Mouse (Mus musculus): ENCODE measurements at regions not wholly inside any gene's neighbourhood (a gene's known extent, or its start where the extent isn't known, plus 50 kb on each side); places are given as distances from the start of the nearest gene placed in this dataset.

GRCm38 (mm10) chr19:48090393-48090792 is 115.4 kb upstream of the Sorcs3 start:
- no peak overlapping the region for H3K27ac ChIP-seq (replicated peaks; ENCODE audit: insufficient read depth, low read depth, low read length)
- DNase-seq (ENCODE audit: extremely low read depth, low read depth, low spot score): no peak
- WGBS: 26% methylated on average over 3 of the region's 3 CpGs
- H3K9ac ChIP-seq (ENCODE audit: low read depth, low read length): no peak overlapping the region
- no peaks in the 10 kb centered on the region for H3K36me3 ChIP-seq (ENCODE audit: control insufficient read depth, insufficient read depth, low read length)
- H3K27me3 ChIP-seq (ENCODE audit: control insufficient read depth, insufficient read depth, low read length): no peaks in the 10 kb centered on the region
- H3K79me2 ChIP-seq (ENCODE audit: control insufficient read depth, insufficient read depth, low read length): no peaks in the 10 kb centered on the region
- no peaks in the 10 kb centered on the region for H3K4me1 ChIP-seq (ENCODE audit: control insufficient read depth, insufficient read depth, low read length)
- TF ChIP-seq POLR2A (IDR thresholded peaks at IDR 0.05; ENCODE audit: extremely low read depth, insufficient read depth, low read length): no peak
- peak; percentile 52 for TF ChIP-seq CTCF (IDR thresholded peaks at IDR 0.05; ENCODE audit: low read depth, low read length)
- H3K4me3 ChIP-seq (ENCODE audit: insufficient read depth, low read depth, low read length): no peak overlapping the region

- no peaks in the 10 kb centered on the region for H3K4me1 ChIP-seq (ENCODE audit: control insufficient read depth, insufficient read depth, low read length)
- no peak overlapping the region for H3K27ac ChIP-seq (replicated peaks; ENCODE audit: insufficient read depth, low read depth, low read length)
- H3K4me3 ChIP-seq (ENCODE audit: insufficient read depth, low read depth, low read length): no peak overlapping the region
- WGBS: 71% methylated on average over 5 of the region's 5 CpGs
- no peak for DNase-seq (ENCODE audit: extremely low read depth, low read depth, low spot score)
- no peaks in the 10 kb centered on the region for H3K79me2 ChIP-seq (ENCODE audit: control insufficient read depth, insufficient read depth, low read length)
- no peaks in the 10 kb centered on the region for H3K36me3 ChIP-seq (ENCODE audit: control insufficient read depth, insufficient read depth, low read length)
- TF ChIP-seq POLR2A (IDR thresholded peaks at IDR 0.05; ENCODE audit: extremely low read depth, insufficient read depth, low read length): no peak
- no peak for TF ChIP-seq CTCF (IDR thresholded peaks at IDR 0.05; ENCODE audit: low read depth, low read length)
- no peaks in the 10 kb centered on the region for H3K27me3 ChIP-seq (ENCODE audit: control insufficient read depth, insufficient read depth, low read length)
- H3K9ac ChIP-seq (ENCODE audit: low read depth, low read length): no peak overlapping the region
These were observed 108.5 kb upstream of the Sorcs3 start for GRCm38 (mm10) chr19:48097363-48097762.

- no peak for DNase-seq (ENCODE audit: extremely low read depth, low read depth, low spot score)
- no peaks in the 10 kb centered on the region for H3K79me2 ChIP-seq (ENCODE audit: control insufficient read depth, insufficient read depth, low read length)
- no peaks in the 10 kb centered on the region for H3K4me1 ChIP-seq (ENCODE audit: control insufficient read depth, insufficient read depth, low read length)
- no peak overlapping the region for H3K9ac ChIP-seq (ENCODE audit: low read depth, low read length)
- H3K27ac ChIP-seq (replicated peaks; ENCODE audit: insufficient read depth, low read depth, low read length): no peak overlapping the region
- whole genome bisulfite sequencing: 65% methylated on average over 5 of the region's 5 CpGs
- no peak overlapping the region for H3K4me3 ChIP-seq (ENCODE audit: insufficient read depth, low read depth, low read length)
- TF ChIP-seq POLR2A (IDR thresholded peaks at IDR 0.05; ENCODE audit: extremely low read depth, insufficient read depth, low read length) (no peak), CTCF (IDR thresholded peaks at IDR 0.05; ENCODE audit: low read depth, low read length) (no peak)
- no peaks in the 10 kb centered on the region for H3K36me3 ChIP-seq (ENCODE audit: control insufficient read depth, insufficient read depth, low read length)
- H3K27me3 ChIP-seq (ENCODE audit: control insufficient read depth, insufficient read depth, low read length): no peaks in the 10 kb centered on the region
These were observed 107.8 kb upstream of the Sorcs3 start for GRCm38 (mm10) chr19:48097942-48098596.

- no peaks in the 10 kb centered on the region for H3K4me1 ChIP-seq (ENCODE audit: control insufficient read depth, insufficient read depth, low read length)
- no peaks in the 10 kb centered on the region for H3K36me3 ChIP-seq (ENCODE audit: control insufficient read depth, insufficient read depth, low read length)
- no peaks in the 10 kb centered on the region for H3K79me2 ChIP-seq (ENCODE audit: control insufficient read depth, insufficient read depth, low read length)
- no peak overlapping the region for H3K4me3 ChIP-seq (ENCODE audit: insufficient read depth, low read depth, low read length)
- no peak overlapping the region for H3K9ac ChIP-seq (ENCODE audit: low read depth, low read length)
- 85% methylated on average over 6 of the region's 6 CpGs for WGBS
- no peak for TF ChIP-seq POLR2A (IDR thresholded peaks at IDR 0.05; ENCODE audit: extremely low read depth, insufficient read depth, low read length)
- TF ChIP-seq CTCF (IDR thresholded peaks at IDR 0.05; ENCODE audit: low read depth, low read length): no peak
- H3K27ac ChIP-seq (replicated peaks; ENCODE audit: insufficient read depth, low read depth, low read length): no peak overlapping the region
- no peaks in the 10 kb centered on the region for H3K27me3 ChIP-seq (ENCODE audit: control insufficient read depth, insufficient read depth, low read length)
- no peak for DNase-seq (ENCODE audit: extremely low read depth, low read depth, low spot score)
These were observed 104.8 kb upstream of the Sorcs3 start for GRCm38 (mm10) chr19:48100991-48101390.

- Histone ChIP-seq H3K4me3 (ENCODE audit: insufficient read depth, low read depth, low read length) (no peak overlapping the region), H3K79me2 (ENCODE audit: control insufficient read depth, insufficient read depth, low read length) (no peaks in the 10 kb centered on the region), H3K9ac (ENCODE audit: low read depth, low read length) (no peak overlapping the region), H3K27me3 (ENCODE audit: control insufficient read depth, insufficient read depth, low read length) (no peaks in the 10 kb centered on the region; the same call in 1 of the 2 replicates), H3K36me3 (ENCODE audit: control insufficient read depth, insufficient read depth, low read length) (no peaks in the 10 kb centered on the region), H3K27ac (replicated peaks; ENCODE audit: insufficient read depth, low read depth, low read length) (no peak overlapping the region), H3K4me1 (ENCODE audit: control insufficient read depth, insufficient read depth, low read length) (no peaks in the 10 kb centered on the region)
- 61% methylated on average over 9 of the region's 9 CpGs for WGBS
- no peak for DNase-seq (ENCODE audit: extremely low read depth, low read depth, low spot score)
- TF ChIP-seq POLR2A (IDR thresholded peaks at IDR 0.05; ENCODE audit: extremely low read depth, insufficient read depth, low read length) (no peak), CTCF (IDR thresholded peaks at IDR 0.05; ENCODE audit: low read depth, low read length) (no peak)
These were observed 90.7 kb upstream of the Sorcs3 start for GRCm38 (mm10) chr19:48115155-48115554.

- Histone ChIP-seq H3K27me3 (ENCODE audit: control insufficient read depth, insufficient read depth, low read length) (no peaks in the 10 kb centered on the region; the same call in 1 of the 2 replicates), H3K36me3 (ENCODE audit: control insufficient read depth, insufficient read depth, low read length) (no peaks in the 10 kb centered on the region), H3K4me1 (ENCODE audit: control insufficient read depth, insufficient read depth, low read length) (no peaks in the 10 kb centered on the region), H3K79me2 (ENCODE audit: control insufficient read depth, insufficient read depth, low read length) (no peaks in the 10 kb centered on the region), H3K9ac (ENCODE audit: low read depth, low read length) (no peak overlapping the region), H3K4me3 (ENCODE audit: insufficient read depth, low read depth, low read length) (no peak overlapping the region), H3K27ac (replicated peaks; ENCODE audit: insufficient read depth, low read depth, low read length) (no peak overlapping the region)
- WGBS: 84% methylated on average over 8 of the region's 8 CpGs
- TF ChIP-seq POLR2A (IDR thresholded peaks at IDR 0.05; ENCODE audit: extremely low read depth, insufficient read depth, low read length) (no peak), CTCF (IDR thresholded peaks at IDR 0.05; ENCODE audit: low read depth, low read length) (no peak)
- DNase-seq (ENCODE audit: extremely low read depth, low read depth, low spot score): no peak
These were observed 90.1 kb upstream of the Sorcs3 start for GRCm38 (mm10) chr19:48115728-48116127.
